Mouse (Mus musculus) erythroblast, embryonic 14.5 days (primary cell): ENCODE measurements at regions not wholly inside any gene's neighbourhood (a gene's known extent, or its start where the extent isn't known, plus 50 kb on each side); places are given as distances from the start of the nearest gene placed in this dataset.
A peak's percentile ranks its signal among the peaks of the same experiment; 100 is the strongest.

Experiments used
- H3K27me3 ChIP-seq: 2 replicates; pipeline ENCODE4 v1.6.1; 2012; ENCODE audit warnings: inconsistent platforms; ENCODE audit not compliant: control insufficient read depth
- H3K36me3 ChIP-seq: 2 replicates; pipeline ENCODE4 v1.6.1; 2012; ENCODE audit warnings: mild to moderate bottlenecking, inconsistent platforms; ENCODE audit not compliant: control insufficient read depth
- H3K4me1 ChIP-seq: 2 replicates; pipeline ENCODE4 v1.6.1; 2012; ENCODE audit warnings: inconsistent platforms; ENCODE audit not compliant: control insufficient read depth
- H3K4me3 ChIP-seq: replicated peaks from 2 replicates; pipeline ENCODE3; 2012; ENCODE audit warnings: moderate library complexity, mild to moderate bottlenecking, inconsistent platforms
- H3K9me3 ChIP-seq: 2 replicates; pipeline ENCODE4 v1.6.1; 2012; ENCODE audit warnings: low read length, inconsistent platforms, mixed read lengths; ENCODE audit not compliant: control insufficient read depth
- GATA1 ChIP-seq: IDR thresholded peaks from 2 replicates; pipeline ENCODE4 v1.6.1; 2012; ENCODE audit warnings: low read length, inconsistent platforms, mixed read lengths
- TAL1 ChIP-seq: IDR thresholded peaks from 3 replicates; pipeline ENCODE4 v1.6.1; 2012; ENCODE audit warnings: low read length, inconsistent platforms, mixed read lengths

DNA sequence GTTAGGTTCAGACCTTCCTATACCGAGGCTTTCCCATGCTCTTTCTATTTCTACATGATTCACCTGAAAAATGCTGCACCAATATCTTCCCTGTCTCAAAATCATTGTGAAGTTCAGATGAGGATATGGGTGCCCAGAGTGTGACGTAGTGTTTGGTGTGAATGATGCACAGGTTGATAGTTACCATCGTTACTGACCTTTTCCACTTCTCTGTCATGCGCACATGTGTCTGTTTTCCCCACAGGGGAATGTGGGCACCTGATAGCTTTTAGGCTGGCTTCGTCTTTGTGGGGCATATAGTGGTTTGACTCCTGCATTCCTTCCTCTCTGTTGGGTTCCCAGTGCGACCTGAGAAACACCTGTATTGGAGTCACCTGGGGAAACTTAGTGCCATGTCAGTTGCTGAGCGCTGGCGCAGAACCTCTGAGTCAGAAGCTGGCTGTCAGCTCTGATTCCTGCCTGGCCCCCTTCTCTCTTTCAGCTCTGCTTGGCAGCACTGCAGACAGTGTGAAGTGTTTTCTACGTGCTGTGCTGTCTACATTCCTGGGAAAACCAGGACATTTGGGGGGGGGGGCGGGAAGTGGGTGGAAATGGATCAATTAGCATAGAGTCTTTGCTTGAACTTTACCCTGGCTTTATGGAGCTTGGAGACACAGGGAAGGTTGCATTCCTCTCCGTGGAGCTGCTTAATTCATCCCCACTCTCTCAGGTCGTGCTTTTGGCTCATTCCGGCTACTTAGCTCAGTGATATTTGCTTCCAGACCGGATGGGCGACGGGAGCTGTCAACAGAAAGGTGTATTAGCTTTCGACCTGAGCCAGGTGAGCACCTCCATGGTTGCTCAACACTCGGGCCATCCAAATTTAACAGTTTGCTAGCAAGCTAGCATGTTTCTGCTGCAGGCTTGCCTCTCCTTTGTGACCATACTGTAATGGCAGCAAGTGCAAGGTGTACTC is 1281.4 kb upstream of the A1bg start:
- Histone ChIP-seq H3K4me3 (no peak overlapping the region), H3K36me3 (peaks cover 35% of the 10 kb centered on the region), H3K4me1 (peaks cover 32% of the 10 kb centered on the region), H3K27me3 (no peaks in the 10 kb centered on the region), H3K9me3 (peaks cover 4% of the 10 kb centered on the region)
- no peak for TF ChIP-seq TAL1

DNA sequence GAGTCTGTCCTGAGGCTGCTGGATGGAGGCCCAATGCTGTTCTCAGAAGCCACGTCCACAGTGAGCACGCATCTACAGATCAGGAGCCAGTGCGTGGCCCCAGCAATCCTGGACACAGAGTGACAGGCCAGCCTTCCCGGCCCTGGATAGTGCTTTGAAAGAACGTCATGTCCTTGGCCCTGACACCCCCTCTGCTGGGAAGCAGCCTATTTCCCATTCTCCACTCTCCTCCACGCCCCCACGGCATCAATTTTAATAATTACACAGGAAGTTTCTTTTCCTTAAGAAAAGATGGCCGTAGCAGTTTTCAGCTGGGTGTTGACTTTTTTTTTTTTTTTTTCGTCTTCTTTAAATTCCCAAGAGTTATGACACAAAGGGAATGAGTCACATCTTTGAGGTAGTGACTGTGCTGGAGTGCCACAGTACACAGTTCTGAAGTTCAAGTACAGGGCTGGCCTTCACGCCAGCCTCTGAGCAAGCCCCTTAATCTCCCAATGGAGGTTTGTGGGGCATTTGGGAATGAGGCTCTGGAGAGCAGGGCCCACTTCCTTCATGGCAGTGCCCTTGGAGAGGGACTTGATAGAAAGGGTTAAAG is 1280.1 kb upstream of the A1bg start:
- no peaks in the 10 kb centered on the region for H3K27me3 ChIP-seq
- H3K4me1 ChIP-seq = peaks cover 27% of the 10 kb centered on the region
- H3K4me3 ChIP-seq = no peak overlapping the region
- TF ChIP-seq TAL1 = no peak
- TF ChIP-seq GATA1 = no peak
- peaks cover 28% of the 10 kb centered on the region for H3K36me3 ChIP-seq
- H3K9me3 ChIP-seq = peaks cover 4% of the 10 kb centered on the region

DNA sequence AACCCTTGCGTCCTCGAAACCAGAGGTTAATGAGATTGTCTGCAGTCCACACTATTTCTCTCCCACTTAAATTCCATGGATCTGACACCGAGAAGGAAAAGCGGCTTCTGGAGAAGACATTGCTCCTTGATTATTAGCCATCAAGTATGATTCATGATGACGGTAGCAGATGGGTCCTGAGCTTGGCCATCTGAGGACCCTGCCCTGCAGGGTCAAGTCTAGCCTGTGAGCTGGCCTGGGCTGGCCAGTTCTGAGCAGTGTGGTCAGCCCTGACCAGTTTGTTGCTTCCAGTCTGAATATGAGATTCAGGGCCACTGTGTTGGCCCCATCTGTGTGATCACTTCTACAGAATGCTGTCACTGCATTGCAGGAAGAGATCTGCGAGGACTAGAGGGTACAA is 1275.9 kb upstream of the A1bg start:
- peaks cover 21% of the 10 kb centered on the region for H3K36me3 ChIP-seq

DNA sequence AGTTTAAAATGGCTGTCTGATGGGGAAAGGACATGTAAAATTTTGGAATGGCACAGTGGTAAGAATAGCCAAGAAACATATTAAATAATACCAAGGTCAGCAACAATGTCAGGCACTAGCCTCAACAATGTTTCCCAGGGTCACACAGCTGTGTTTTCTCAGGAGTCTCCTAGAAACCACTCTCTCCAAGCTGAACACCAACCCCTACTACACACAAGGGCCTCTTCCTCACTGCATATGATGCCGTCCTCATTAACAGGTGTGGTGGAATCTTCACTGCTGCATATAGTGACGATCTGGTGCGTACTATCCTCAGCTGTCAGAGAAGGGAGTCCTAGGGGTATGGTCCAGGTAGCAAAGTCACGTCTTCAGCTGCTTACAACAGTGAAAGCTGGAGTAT is 1275.4 kb upstream of the A1bg start:
- TF ChIP-seq TAL1 (no peak), GATA1 (no peak)
- H3K4me3 ChIP-seq = no peak overlapping the region
- H3K9me3 ChIP-seq = peaks cover 4% of the 10 kb centered on the region
- peaks cover 18% of the 10 kb centered on the region for H3K4me1 ChIP-seq
- H3K36me3 ChIP-seq = peaks cover 21% of the 10 kb centered on the region
- H3K27me3 ChIP-seq = no peaks in the 10 kb centered on the region

More for the DNA sequence above, 1275.9 kb upstream of the A1bg start:
- Histone ChIP-seq H3K4me3 (no peak overlapping the region), H3K27me3 (no peaks in the 10 kb centered on the region), H3K9me3 (peaks cover 4% of the 10 kb centered on the region), H3K4me1 (peaks cover 19% of the 10 kb centered on the region)
- TF ChIP-seq TAL1 (no peak), GATA1 (no peak)

DNA sequence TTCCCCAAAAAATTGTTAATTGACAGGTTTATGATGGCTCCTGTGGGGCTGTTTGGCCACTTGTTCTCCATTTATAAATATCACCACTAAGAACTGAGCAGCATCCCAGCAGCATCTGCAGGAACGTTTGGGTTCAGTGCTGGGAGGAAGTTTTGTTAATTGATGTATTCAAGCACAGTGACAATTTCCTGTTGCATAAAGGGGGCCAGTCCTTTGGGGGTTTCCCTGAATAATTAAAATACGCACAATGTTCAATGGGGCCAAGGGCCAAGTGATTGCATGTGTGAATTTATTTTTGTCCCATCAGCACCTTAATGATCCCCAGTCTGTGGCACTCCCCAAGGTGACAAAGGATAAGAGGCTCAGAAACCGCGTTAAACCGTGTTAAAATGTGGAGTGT is 1272.6 kb upstream of the A1bg start:
- TF ChIP-seq TAL1 (no peak), GATA1 (no peak)
- Histone ChIP-seq H3K4me1 (peaks cover 36% of the 10 kb centered on the region), H3K36me3 (peaks cover 4% of the 10 kb centered on the region), H3K4me3 (no peak overlapping the region), H3K27me3 (no peaks in the 10 kb centered on the region), H3K9me3 (no peaks in the 10 kb centered on the region)

DNA sequence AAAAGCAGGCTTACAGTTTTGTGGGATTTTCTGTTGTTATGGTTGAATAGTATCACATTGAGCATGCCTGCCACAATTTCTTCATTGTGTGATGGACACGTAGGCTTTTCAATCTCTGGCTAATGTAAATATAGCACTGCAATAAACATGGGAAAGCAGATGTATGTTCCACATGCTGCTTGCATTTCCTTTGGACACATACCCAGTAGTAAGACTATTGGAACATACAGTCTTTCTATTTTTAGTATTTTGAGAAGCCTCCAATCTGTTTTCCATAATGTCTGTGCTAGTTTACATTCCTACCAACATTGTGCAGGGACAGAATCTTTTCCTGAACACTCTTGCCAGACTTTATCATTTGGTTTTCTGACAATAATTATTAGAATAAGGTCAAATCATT is 1269.9 kb upstream of the A1bg start:
- TF ChIP-seq TAL1 (no peak), GATA1 (no peak)
- Histone ChIP-seq H3K27me3 (no peaks in the 10 kb centered on the region), H3K9me3 (no peaks in the 10 kb centered on the region), H3K36me3 (peaks cover 2% of the 10 kb centered on the region), H3K4me1 (peaks cover 54% of the 10 kb centered on the region), H3K4me3 (no peak overlapping the region)

DNA sequence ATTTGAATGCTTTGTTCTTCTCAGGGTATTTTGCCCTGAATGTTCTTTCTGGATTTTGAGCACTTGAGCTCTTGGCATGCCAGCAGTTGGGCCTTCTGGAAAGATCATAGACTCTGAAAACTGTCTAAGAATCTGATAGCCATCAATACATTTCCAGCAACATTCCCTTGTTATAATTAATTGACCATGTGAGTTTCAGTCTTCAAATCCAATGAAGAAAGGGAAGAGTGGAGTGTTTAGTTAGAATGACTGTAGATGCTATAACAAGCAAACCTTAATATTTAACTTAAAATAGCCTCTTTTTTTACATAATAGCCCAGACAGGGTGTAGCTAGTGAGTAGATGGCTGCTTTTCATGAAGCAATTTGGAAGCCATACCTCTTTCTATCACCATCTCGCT is 1268.8 kb upstream of the A1bg start:
- peaks cover 4% of the 10 kb centered on the region for H3K36me3 ChIP-seq
- TF ChIP-seq TAL1 (no peak), GATA1 (no peak)
- no peaks in the 10 kb centered on the region for H3K9me3 ChIP-seq
- H3K4me1 ChIP-seq = peaks cover 59% of the 10 kb centered on the region
- no peaks in the 10 kb centered on the region for H3K27me3 ChIP-seq
- no peak overlapping the region for H3K4me3 ChIP-seq

DNA sequence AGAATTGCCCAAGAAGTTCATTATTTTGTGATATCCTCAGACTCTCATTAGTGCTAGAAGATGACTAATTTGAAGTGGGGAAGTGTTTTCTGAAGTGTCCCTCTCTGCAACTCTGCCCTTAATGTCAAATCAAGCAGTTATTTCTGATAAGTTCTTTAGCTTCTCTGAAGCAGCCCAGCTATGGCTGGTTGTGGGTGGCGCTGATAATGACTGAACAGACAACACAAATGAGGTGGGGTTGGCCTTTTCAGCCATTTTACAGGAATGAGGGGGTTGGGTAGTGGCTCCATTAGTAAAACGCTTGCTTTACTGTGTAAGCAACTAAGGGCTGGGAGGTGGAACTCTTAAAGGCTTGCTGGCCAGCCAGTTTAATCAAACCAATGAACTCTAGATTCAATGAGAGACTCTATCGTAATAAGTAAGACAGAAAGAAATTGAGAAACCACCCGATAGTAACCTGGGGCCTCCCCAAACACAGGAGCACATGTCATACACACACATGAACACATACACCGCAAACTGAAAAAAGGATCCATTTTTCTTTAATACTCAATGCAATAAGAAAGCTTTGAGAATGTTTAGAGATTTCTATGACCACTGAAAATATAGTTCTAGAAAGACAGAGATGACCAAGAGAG is 1268.3 kb upstream of the A1bg start:
- Histone ChIP-seq H3K9me3 (no peaks in the 10 kb centered on the region), H3K27me3 (no peaks in the 10 kb centered on the region), H3K4me3 (no peak overlapping the region), H3K4me1 (peaks cover 61% of the 10 kb centered on the region), H3K36me3 (peaks cover 4% of the 10 kb centered on the region)
- TF ChIP-seq GATA1 = no peak; the same call in 1 of the 2 replicates
- TF ChIP-seq TAL1 = 0 out of 3 replicates have a peak, but pooled peaks have one; percentile 30

DNA sequence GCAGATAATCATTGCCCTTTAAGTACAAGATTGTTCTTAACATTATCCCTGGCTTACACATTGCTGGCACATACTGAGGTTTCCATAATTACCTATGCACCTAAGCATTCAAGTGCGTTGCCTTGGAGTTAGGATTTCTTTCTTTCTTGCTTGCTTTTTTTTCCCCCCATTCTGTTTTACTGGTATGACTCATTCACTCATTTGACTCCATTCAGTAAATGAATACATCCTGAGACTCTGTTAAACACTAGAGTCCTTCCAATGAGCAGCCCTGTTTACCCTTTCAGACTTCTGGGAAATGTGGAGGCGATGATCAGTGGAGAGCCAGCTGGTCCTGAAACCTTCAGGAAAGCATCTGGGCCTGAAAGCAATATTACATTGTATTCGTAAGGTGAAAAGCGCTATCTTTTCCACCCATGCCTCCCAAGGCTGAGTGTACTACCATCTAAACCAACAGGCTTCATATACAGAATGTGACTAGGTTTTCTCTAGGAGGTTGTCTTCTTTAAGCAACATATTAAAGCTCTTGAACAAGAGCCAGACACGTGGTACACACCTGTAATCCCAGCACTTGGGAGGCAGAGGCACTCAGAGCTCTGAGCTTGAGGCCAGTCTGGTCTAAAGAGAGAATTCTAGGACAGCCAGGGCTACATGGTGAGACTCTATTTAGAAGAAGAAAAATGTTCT is 1267.6 kb upstream of the A1bg start:
- H3K36me3 ChIP-seq = peaks cover 4% of the 10 kb centered on the region
- H3K9me3 ChIP-seq = no peaks in the 10 kb centered on the region

More for the DNA sequence above, 1267.6 kb upstream of the A1bg start:
- TF ChIP-seq TAL1 (no peak), GATA1 (no peak)
- Histone ChIP-seq H3K4me1 (peaks cover 62% of the 10 kb centered on the region), H3K27me3 (no peaks in the 10 kb centered on the region), H3K4me3 (no peak overlapping the region)
